Mouse (Mus musculus) kidney, adult 11 months (tissue): ENCODE measurements around the gene Agpat4.

Experiments
- DNase-seq: peaks from one replicate; pipeline ENCODE4 v3.0.0; 2022

Gene Agpat4

DNA sequence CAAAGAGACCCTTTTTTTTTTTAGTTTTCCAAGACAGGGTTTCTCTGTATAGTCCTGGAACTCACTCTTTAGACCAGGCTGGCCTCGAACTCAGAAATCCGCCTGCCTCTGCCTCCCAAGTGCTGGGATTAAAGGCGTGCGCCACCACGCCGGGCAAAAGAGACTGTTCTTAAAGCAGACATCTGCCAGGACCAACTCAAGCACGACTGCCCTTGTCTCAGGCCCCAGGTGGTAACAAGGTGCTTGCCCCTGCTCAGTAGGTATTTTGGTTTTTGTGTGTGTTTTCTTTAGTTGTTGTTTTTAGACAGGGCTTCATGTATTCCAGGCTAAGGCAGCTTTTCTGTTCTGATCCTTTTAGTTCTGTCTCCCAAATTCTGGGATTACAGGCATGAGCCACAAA lies 43.4 kb downstream of the Agpat4 start:
- DNase-seq: no peak

DNA sequence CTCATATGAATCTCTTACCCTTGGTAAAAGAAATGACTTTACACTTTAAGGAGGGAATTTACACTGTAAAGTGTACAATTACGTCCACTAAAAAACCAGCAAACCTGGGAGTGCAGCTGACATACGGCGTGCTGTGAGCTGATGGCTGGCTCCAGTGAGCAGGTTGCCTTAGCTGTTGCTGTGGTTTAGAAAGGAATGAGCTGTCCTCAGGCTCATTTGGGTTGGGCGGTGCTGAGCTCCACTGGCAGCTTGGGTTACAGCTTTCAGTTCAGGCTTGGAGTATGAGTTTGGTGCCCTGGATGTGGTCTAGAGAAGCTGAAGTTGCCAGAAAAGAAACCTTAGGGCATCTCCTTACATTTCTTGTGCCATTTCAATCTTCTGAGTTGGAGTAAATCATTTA lies 44.3 kb downstream of the Agpat4 start:
- DNase-seq: no peak

DNA sequence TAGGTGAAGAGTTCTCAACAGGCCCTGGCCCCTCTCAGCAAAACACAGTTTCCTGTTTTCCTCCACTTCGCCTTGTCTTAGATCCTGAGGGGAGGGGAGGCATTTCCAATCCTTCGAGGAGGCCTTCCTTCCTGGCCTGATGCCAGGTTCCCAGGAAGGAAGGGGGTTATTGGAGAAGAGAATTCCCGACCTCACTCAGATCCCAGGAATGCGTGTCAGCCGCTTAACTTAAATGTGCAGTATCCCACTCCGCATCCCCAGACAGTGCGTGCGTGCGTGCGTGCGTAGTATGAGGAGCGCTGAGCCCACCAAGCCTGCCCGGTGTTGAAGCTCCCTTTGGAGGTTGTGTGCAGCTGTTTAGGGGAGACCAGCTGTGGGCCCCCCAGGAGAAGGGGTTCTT lies 44.9 kb downstream of the Agpat4 start:
- no peak for DNase-seq

DNA sequence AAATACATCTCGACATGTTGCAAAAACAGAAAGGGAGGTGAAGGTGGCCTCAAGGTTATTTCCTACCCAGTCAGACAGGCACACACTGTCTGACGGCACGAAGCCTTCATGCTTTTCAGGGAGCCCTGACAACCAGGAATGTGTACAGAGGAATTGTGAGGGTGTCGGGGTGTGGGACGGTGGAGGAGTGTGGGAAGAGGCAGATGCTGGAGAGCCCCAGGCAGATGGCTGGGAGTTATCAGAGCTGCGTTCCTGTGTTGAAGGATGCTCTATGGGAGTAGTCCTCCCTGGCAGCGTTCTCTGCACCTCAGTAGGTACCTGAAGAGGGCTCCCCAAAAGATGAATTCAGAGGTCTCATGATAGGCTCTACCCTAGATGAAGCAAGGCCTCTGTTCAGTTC lies 45.4 kb downstream of the Agpat4 start:
- DNase-seq: no peak

DNA sequence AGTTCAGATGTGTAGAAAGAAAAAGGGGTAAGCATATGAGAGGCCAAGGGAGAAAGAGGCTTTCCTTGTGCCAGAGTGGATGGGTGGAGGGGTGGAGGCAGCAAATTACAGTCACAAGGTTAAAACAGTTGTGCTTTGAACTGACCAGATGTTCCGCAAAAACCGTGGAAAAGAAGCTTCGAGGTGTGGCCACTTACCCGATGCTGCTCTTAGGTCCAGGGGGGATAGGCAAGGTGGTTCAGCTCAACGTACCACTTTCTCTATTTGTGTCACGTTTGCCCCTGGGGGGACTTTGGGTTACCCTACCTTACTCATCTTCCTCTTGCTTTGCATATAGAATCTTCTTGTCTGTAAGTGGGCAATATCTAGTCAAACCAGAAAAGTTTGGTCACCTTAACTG lies 46.0 kb downstream of the Agpat4 start:
- DNase-seq: no peak

DNA sequence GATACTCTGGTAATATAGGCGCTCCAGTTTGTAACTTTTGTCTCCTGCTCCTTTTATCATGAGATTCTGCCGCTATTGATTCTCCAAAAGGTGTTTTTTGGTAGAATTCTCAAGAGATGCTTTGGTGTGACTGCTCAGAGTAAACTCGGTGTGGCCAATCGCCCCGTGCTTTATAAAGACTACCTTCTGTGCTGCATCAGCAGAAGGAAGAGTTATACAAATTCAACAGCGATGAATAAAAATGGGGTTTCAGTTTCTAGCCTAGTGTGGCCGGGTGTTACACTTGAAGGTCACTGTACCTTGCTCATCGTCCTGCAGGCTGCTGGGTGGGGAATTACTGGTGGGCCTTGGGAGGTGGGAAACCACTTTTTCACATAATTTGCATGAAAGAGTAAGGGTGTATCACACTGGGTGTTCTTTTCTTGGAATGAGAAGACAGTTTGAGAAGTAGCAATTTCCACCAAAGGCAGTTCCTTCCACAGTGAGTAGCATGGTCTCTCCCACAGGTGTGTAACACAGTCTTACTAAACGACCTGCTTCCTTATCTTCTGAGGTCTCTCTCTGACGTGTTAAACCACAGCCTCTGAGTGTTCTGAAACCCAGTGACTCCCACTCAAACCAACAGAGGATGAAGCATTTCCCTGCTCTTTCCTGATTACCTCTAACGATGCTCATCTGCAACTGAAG lies 46.6 kb downstream of the Agpat4 start:
- no peak for DNase-seq

DNA sequence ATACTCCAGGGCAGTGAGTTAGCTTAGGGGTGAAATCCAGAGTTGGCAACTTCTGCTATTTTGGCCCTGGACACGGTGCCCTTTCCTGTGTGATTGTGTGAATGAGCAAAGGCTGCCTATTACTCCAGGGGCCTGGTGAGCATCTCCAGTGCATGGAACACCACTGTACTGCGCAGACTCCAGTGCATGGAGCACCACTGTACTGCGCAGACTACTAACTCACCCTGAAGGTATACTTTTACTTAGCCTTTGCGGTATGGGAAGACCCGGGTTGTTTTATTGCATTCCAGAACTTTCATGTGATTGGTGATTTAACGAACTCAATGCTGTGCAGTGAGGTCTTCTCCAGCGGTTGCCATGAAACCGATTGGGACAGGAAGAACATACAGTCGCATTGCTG lies 47.2 kb downstream of the Agpat4 start:
- DNase-seq: no peak

DNA sequence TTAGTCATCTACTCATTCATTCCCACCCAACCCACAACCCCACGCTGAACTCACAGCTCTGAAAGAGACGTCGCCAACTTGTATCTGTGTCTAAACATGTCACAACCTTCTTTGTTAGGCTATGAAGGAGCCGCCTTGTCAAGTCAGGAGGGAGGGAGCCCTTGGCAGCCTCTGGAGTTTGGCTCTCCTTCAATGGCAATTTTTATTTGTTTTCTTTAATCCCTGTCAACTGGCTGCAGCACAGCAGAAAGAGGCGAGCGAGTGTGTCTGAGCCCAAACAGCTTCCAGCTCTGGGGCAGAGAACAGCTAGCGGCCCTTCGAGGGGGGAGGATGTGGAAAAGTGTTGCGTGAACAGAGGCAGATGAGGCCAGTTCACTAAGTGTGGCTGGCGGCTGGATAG lies 50.0 kb downstream of the Agpat4 start:
- peak; percentile 50 for DNase-seq

DNA sequence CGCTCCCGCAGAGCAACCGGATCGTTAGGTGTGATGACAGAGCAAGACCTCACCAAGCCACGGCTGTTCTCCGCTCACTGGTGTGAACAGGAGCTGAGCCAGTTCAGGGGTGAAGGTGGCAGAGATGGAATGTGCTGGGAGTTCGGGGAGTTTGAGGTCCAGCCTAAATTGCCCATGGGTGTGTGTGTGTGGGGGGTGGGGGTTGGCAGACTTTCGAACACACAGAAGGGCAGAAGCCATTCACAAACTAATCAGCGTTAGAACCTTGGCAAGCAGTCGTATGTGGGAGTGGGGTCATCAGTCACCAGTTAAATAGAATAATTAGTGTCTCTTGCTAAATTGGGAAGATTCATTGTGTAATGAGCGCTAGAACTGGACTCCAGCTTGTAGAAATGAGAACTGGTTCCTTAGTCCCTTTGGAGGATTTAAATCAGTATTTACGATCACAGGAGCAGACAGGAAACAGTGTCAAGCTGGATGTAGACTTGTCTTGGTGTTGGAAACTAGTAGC lies 50.9 kb downstream of the Agpat4 start:
- peak; percentile 7 for DNase-seq

DNA sequence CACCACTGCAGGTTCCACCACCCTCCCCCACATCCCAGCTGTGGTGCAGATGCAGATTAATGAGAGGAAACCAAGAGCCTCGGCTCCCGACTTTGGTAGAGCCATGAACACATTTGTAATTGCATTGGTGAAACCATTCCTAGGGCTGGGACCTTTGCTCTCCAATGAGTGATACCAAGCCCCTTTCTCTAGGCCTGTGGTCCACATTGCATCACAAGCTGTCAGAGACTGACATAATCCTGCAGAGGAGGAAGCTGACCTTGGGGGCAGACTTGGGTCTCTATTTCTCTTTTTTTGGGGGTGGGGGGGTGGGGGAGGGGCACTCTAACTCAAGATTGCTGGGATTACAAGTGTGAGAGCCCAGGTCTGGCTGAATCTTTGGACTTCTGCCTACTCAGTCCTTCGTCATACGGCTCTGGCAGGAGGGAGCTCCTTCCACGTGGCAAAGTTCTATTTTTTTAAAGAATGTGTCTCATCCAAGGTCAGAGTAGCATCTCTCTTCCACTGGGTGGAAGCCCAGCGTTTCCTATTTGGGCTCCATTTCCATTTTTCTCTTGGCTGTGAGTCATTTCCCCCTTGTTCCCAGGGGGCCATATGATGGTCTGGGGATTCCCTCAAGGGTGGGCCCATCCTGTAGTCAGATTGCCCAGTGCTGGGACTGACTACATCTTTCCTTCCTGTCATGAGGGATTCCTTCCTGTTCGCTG lies 52.4 kb downstream of the Agpat4 start:
- peak; percentile 60 for DNase-seq

DNA sequence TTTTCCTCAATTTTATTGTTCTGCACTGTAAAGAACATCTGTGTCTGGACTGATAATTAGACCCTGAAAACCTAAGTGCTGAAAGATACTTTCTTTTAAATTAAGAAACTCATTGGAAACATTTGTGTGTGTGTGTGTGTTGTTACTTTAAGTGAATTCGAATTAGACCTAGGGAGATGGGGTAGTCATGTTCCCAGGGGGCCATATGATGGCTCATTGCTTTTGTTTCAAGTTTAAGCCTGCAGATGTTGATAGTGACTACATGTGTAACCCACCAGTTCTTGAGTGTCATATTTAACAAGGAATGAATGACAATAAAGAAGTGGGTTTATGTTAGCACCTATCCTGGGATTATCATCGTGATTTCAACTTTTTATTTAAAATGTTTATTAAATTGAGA lies 53.2 kb downstream of the Agpat4 start:
- DNase-seq: no peak

DNA sequence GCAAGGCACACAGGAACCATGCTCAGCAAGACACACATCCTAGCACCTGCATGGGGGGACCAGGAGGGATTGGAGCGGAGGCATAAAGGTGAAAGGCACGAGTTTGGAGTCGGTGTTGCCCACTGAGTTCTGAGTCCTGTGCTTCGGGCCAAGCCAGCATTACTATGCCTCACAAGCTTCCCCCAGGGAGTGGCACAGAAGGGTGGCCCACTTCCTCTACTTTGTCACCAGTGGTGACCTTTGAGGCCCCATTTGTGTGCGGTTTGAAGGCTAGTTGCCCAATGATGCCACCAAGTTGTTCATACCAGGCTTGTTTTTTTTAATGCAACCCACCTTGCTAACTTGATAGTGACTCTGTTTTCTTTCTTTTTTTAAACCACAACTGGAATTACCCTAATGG lies 55.7 kb downstream of the Agpat4 start:
- DNase-seq: no peak

DNA sequence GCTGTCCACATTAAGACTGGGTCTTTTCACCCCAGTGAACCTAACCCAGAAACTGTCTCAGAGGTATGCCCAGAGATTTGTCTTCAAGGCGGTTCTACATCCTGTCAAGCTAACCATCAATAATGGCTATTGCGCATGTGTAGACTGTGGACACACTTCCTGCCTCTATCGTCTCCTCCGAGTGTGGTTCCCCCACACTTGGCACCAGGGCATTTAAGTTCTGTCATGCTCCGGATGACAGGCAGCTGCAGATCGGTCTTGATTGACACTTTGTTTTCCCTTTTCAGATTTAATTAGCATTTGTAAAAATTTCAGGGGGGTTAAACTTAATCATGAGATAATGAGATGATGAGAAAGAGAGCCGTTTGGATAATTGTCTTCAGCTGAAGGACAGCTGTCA lies 56.4 kb downstream of the Agpat4 start:
- DNase-seq: no peak

DNA sequence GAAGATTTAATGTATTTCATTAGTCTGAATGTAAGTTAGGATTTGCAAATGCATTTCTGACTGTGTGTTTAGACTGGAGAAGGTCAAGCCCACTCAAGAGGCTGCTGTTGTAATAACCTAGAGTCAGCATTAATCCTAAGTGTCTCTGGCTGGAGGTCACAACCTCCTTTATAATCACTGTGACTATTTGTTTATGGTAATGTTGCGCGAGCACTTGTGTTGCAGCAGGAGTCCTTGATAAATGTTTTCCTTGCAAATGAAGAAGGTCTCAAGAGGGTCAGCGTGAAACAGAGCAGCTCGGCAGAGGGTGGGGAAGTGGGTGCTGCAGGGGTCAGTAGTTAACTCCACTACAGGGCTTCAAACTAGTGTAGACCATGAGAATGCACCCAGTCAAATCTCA lies 57.1 kb downstream of the Agpat4 start:
- no peak for DNase-seq

DNA sequence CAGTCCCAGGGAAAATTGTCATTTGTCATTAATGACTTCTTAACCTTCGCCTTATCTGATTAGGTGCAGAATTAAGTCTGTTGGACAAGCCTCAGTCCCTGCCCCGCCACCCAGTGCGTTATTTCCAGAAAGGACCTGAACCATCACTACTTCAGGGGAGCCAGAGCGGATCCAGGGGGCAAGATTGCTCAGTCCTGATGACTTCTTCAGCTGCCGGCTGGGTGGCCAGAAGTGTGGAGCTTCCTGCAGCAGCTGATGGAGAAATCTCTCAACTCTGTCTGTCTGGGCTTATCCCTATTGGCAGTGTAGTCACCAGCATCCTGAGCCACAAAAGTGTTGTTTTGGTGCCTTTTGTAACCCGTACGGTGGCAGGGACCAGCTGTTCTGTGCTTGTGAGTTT lies 60.8 kb downstream of the Agpat4 start:
- no peak for DNase-seq

DNA sequence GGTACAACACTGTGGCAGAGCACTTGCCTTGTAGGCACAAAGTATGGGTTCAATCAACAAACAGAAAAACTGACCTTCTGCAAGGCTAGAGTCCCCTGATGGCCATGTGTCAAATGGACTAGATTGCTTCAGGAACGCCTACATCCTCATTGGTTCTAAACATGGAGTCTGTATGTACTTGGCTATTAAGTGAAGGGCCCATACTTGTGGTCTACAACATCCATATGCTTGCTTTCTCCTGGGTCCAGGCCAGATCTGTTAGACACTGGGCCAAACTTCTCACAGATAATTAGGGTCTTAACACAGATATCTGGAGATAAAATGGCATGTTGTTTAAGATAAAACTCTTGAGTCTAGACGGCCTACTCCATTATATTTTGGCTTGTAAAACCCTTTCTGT lies 61.3 kb downstream of the Agpat4 start:
- DNase-seq: no peak

DNA sequence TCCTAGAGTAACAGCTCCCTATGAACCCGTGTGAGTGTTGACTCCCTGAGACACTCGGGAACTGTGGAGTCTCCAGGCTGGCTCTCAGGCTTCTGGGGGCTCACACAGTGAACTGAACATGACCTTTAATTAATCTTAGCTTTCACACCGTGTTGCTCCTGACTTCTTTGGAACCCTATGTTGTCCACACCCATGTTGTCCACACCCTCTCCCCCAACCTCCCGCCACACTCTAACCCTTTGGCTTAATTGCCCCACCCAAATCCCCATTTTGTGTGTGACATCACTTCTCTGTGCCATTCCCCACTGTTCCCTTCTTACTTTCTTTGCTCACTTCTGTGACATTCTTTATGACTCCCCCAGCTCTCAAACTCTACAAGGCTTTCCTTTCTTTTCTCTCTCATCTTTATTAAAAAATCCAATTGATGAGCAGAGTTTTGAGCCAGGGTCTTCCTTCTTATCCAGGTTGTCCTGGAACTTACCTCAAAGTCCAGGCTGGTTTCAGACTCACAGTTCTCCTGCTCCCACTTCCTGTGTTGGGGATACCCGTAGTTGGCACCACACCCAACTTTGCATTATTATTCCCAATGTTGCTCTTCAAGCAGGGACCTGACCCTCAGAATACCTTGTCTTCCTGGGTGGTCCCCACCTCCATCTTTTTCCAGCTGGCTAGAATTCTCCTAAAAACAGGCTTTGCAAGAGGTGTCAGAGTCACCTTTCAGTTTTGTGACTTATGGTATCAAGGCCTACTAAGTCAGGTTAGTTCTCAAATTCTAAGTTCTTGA lies 64.4 kb downstream of the Agpat4 start:
- DNase-seq: no peak

DNA sequence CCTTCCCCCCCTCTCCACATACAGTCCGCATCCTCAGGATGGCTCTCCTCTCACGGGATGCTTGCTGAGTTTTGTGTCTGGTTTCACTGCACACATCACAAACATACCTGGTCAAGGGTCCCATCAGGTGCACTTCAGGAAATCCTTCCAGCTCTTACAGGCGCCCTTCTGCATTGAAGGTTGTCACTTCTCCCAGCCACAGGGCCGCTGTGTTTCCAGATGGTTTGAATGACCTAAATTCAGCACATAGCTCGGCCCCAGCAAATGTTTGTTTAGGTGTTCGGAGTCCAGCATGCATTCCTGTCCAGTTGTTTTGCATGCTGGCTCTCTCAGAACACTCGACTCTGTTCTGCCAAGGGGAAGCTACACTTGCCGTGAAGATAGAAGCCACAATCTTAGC lies 65.8 kb downstream of the Agpat4 start:
- DNase-seq: no peak

DNA sequence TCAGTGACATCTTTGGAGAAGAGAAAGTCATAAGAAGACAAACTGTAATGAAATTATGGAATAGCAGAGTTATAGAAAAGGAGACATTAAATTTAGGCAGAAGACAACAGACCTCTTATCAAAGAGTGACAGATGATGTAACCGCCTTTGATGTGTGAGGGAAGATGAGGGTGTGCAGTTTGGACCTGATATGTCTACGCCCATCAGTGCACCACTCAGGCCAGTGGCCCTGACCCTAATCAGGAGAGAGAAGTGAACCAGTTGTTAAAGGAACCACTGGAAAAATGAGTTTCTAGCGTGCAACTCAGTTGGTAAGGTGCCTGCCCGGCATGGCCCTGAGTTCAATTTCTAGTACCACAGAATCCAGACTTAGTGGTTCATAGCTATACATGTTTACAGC lies 67.4 kb downstream of the Agpat4 start:
- DNase-seq: no peak

DNA sequence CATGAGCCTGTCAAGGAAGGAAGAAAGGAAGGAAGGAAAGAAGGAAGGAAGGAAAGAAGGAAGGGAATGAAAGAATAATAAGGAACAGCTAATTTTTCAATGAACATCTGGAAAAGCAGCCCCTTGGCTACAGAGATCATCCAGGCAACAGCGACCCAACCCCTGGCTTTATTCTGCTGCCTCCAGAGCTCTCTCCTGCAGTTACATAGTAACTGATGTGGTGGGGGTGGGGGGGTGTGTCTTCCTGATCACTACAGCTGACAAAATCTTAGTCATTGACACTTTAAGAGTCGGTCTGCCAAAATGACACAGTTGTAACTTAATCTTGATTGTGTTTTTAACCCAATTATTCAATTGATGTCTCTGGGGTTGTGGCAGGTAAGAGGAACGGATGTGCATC lies 67.8 kb downstream of the Agpat4 start:
- no peak for DNase-seq

DNA sequence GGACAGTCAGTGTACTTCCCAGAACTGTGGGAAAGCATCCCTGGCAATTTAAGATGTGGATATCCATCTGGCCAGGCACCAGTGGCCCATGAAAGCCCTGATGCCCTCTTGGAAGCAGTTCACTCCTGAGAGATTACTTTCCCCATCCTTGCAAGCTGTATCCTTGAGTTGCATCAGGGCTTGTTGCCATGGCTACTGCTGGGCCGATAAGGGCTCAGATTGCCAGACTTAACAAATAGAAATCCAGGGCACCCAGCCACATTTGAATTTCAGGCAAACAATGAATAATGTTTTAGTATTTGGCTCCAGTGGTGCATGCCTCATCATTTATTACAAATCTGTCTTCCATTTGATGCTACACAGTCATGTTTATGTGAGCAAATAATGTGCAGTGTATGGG lies 69.3 kb downstream of the Agpat4 start:
- DNase-seq: no peak

DNA sequence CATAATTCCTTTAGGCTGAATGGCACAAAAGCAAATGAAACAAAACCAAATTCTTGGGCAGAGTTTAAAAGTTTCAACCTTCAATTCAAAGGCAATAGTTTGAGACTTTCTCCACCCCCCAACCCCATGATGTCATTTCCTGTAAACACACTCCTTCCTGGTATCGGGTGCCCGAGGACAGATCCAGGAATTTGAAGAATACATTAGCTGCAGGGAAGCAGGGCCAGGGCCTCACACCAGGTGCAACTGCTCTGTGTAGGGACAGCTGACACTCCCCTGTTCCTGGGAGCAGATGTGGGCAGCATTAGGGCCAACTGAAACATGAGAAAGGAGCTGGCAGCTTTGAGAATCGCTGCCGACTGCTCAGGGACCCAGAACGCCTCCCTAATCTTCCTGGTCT lies 76.6 kb downstream of the Agpat4 start:
- DNase-seq: no peak

DNA sequence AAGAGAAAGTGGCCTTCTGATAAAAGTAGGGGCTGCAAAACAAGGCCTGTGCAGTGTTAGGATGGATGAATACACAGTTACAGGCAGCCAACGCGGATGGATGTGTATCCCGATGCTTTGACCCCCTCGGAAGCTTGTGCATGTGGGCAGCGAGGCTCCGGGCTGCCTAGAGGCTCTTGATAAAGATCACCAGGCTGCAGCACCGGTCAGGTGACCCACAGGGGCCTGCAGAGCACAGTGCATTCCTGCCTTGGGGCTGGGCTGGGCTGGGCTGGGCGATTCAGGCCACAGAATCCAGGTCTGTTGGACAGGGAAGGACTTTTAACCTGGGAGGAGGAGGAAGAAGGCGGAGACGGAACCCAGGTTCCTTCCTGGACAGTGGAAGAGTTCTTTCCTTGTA lies 77.1 kb downstream of the Agpat4 start:
- no peak for DNase-seq

DNA sequence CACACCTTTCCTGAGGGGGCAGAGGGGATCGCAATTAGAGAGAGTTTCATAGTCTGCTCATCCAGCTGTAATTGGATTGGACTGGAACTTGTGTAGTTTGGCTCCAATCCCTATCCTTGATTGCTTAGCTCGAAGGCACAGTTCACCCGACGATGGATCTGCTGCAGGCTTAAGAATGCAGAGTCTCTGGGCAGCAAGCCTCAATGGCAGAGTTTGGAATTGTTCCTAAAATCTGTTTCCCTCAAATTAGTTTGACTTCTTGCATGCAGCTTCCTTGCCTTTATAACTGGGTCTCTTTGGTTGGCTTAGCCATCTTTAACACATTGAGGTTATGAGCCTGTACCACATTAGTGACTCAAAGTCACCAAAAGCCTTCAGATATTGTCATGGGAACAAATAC lies 81.4 kb downstream of the Agpat4 start:
- DNase-seq: no peak
